Mouse (Mus musculus) right cerebral cortex, postnatal 4 days (tissue): ENCODE measurements around the gene Etv5.
"Not testable (repeated sequence)": the region's sequence is repeated elsewhere in the genome, so short reads cannot be mapped to it uniquely, and the experiment has no call there.

Source experiments
- DNase-seq: peaks from one replicate; pipeline ENCODE4 v3.0.0-alpha.2; 2022

The Etv5 gene

DNA sequence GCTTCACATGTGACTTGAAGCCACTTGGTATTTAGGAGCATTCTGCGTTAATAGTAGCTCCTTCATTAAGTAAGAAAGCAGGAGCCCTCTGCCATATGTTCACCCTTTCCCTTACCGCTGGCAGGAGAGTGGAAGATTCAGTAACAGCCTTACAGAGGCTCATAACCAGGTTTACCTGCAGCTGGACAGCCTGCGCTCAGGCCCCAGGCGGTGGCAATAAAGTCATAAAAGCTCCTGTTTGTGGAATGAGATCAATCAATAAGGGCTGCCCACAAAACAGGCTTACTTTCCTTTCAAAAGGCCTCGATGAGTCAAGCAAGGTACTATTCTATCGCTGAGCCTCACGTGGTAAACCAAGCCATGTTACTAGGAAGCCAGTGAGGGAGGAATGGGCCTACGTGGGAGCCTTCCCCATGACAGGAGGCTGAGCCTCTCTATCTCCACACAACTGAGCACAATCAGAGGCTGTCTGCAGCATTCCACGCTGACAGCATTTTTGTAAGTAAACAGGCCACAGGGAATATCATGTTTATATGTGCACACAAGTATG, 49.1 kb downstream of the Etv5 start:
- DNase-seq: no peak

DNA sequence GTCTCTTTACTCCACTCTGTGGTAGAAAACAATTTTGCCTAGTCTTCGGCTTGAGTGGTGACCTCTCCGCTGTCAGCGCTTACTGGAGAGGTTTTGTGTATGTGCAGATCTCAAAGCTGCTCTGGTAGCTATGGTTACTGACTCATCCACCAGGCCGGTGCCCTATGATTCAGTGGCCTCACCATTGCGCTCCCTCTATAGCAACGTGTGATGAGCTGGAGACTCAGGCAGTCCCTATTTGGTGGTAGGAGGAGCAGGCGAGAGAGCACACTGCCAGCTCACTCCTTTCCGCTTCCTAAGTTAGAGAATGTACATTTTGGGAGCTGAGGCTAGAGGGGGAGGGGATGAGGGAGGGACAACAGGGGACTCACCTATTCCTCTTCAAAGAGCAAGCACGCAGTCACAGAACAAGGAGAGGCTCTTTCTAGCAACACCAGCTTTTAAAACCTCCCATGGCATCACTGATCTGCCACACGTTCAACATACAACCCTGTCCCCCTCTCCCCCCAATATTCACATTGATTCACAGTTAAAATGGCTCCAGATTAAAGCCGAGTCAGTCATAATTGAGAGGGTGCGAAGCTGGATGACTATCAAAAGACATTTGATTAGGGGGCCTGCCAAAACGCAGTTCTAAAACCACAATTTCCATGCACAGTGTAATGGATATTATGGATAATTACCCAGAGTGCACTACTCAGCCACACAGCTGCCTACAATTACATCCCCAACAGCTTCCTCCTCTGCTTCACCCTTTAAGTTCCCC, 50.2 kb downstream of the Etv5 start:
- no peak for DNase-seq

- no peak for DNase-seq
Observed at GRCm38 (mm10) chr16:22387731-22388130, 51.8 kb downstream of the Etv5 start.

DNA sequence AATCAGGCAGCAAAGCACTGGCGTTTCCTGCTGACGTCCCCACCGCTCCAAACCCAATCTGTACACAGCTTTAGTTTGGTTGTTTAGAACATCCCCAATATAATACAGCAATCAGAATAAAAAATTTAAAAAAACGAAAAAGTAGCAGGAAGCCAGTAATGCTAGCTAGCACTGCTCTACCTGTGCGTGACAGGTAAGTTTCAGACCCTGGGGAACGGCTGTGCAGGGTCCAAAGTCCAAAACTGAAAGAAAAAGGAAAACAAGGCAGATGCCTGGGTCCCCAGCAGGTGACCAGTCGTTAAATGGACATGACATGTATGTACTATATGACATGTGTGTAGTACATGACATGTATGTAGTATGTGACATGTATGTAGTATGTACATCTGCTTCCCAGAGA, 57.5 kb downstream of the Etv5 start:
- DNase-seq: not testable (repeated sequence)

- DNase-seq: no peak
Observed at GRCm38 (mm10) chr16:22380981-22381380, 58.5 kb downstream of the Etv5 start.

DNA sequence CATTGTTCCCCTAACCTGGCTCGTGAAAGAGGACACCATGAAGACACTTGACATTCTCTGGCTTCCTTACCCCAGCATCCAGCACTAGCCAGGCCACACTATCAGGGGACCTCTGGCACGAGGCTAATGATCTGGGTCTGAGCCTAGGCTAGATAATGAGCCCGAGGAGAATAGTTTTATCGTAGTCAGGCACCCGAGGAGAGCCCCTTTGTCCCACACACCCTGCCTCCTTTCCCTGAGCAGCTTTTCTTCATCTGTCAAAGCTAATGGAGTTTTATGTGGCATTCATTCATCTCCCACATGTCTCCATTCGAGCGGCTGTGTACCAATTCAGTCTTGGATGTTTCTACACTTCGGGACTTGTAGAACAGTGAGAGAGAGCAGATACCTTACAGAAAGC, 59.5 kb downstream of the Etv5 start:
- no peak for DNase-seq

- no peak for DNase-seq
Observed at GRCm38 (mm10) chr16:22379342-22379741, 60.2 kb downstream of the Etv5 start.

GRCm38 (mm10) chr16:22377714-22378113, 61.8 kb downstream of the Etv5 start:
- DNase-seq: no peak

DNA sequence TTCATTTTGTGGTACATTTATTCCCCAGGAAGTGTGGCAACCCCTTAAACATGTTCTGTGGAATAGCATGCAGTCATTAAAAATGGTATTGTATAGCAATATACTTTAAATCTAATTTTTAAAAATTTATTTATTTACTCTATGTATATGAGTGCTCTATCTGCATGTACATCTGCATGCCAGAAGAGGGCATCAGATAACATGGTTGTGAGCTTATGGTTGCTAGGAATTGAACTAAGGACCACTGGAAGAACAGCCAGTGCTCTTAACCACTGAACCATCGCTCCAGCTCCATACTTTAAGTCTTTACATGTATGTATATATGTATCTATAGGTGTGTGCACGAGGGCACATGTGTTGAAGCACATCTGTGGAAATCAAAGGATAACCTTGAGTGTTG, 64.6 kb downstream of the Etv5 start:
- no peak for DNase-seq

DNA sequence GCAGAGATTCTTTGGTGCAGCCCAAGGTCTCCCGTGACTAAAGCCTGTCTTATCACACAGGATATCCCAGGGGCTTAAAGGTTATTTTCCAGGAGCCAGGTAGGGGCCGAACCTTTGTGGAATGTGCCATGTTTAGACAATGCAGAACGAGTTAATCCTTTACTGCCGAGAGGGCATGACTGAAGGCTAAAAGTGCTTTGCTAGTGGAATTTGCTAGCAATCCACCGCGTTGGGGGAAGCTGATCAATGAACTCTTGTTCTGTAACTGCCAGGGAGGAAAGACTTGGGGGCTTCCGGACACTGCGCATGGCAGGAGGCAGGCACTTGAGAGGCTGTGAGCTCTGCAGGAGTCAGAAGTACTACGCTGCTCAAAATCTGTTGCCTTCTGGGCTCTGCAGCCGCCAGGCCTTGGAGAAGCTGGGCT, 66.8 kb downstream of the Etv5 start:
- no peak for DNase-seq

DNA sequence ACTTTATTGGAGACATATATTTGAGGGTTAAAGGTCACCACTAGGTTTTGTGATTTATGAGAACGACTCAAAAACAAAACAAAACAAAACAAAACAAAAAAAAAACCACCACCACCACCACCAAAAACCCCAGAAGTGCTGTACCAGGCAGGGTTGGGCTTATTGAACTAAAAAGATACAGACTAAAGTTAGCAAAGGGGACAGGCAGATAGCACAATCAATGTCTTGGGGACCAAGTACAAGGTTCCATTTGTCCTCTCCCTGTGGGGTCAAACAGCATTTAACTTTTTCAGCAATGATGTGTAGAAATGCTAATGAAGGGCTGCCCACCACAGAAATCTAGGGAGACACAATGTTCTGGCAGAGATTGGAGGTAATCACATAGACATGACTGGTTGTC, 67.3 kb downstream of the Etv5 start:
- no peak for DNase-seq

DNA sequence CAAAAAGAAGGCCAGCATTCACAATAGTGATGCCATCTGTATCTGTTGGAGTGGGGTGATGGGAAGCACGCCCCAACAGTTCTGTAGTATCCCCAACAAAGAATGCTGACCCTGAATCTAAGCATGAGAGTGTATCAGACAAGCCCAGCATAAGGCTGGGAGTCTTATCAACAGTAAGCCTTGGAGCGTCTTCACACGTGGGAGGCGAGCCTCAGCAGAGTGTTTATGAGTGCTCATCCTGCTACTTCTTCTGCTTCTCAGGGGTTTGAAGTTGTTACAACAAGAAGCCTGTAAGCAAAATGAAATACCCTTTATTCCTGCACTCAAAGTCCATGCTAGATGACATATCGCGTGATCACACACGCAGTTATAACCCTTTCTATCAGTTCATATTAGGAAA, 72.4 kb downstream of the Etv5 start:
- no peak for DNase-seq

GRCm38 (mm10) chr16:22366040-22366439, 73.5 kb downstream of the Etv5 start:
- DNase-seq: no peak

GRCm38 (mm10) chr16:22365596-22365995, 73.9 kb downstream of the Etv5 start:
- DNase-seq: no peak

DNA sequence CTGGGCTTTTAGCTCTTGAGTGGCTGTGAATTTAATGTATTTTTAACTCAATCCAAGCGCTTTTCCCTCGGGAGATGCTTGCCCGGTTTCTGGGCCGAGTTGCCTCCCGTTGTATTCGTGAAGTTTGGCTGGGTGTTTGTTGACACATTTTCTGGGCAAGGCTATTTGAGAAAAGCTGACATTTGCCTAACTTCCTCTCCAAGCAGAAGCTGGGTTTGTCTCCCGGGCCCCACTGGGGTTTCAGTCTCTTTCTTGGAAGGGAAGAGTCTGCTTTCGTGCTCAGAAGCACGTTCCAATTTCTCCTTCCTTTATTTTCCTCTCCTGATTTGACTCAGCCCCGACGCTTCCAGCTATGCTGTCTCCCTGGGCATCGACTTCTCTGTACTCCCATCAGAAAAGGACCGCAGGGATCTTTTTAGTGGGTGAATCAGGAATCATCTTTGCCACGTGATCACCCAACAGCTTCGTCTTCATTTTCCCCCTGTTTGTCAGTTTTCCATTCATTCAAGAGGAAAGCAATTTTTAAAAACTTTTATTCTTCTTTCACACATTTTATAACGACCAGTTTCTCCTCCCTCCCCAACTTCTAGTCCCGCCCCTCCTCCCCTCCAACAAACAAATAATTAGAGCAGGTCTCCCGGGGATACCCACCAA, 80.7 kb downstream of the Etv5 start:
- DNase-seq: peak; percentile 18

DNA sequence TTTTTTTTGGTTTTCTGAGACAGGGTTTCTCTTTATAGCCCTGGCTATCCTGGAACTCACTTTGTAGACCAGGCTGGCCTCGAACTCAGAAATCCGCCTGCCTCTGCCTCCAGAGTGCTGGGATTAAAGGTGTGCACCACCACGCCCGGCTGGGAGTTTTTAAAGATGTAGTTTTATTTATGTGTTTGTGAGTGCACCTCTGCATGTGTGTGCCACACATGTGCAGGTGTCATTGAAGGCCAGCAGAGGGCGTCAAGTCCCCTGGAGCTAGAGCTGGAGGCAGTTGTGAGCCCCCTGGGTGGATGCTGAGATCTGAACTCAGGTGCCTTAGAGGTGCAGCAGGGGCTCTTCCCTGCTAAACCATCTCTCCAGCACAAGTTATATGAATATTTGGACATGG, 85.3 kb downstream of the Etv5 start:
- not testable (repeated sequence) for DNase-seq

DNA sequence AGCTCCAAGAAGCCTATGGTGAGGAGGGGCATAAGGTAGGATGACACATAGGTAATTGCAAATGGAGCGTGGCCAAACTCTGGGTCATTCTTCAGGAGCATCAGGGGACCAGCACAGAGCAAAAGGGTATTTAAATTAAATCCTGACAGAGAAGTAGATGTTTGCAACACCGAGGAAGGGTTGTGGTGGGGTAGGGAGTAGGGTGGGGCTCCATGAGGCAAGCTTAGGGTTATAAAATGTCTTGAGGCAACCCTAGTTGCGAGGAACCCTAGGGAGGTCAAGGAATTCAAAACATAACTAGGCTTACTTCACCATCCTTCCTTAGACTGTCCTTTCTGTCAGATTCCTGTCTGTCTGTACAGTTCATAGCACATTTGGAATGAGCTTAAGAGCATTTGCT, 85.9 kb downstream of the Etv5 start:
- DNase-seq: no peak

- DNase-seq: no peak
Observed at GRCm38 (mm10) chr16:22351194-22351593, 88.3 kb downstream of the Etv5 start.

DNA sequence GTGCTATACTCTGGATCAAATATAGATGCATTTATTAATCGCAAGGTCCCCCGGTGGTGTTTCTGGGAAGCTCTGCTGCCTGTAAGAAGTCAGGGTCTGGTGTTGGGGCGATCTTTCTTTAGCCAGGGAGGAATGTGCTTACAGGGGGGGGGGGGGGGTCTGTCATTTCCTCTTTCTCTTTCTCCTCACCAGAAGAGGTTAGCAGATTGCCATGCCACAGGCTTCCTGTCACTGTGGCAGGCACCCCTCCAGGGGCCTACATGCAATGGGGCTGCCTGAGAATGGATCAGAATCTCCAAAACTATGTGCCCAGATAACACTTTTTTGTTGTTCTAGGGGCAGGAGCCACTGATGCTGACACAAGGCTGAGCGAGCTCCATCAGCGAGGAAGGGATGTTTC, 89.7 kb downstream of the Etv5 start:
- no peak for DNase-seq

DNA sequence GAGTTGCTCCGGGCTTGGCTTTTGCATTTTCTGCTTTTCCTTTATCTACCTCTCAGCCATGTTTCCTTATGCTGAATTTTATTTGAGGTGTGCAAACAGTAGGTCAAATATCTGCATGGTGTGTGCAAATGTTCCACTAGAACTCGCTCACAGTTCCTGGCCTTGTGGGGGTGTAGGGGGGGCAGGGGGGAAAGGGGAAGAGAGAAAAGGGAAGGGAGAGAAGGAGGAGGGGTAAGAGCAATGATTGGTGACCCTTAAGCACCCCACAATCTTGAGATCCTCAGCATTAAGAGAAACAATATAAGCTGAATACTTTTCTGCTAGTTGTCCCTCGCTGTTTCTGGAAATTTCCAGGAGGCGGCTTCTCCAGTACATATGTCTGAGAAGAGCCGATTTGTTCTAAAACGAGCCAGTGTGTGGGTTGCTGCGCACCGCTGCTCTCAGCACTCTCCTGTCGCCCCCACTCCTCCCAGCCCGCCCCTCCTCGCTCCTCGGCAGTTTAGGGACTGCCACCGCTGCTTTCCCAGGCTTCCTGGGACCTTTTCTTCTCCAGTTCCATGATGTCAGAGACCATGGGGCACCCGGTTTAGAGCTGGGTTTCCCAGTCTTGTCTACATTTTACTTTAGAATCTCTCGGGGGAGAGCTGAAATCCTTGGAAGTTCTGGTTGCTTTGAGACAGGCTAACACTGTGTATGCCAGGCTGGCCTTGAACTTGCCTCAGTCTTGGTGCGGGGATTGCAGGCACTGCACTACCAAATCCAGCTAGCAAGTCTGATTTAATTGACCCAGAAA, 90.8 kb downstream of the Etv5 start:
- peak; percentile 5 for DNase-seq

DNA sequence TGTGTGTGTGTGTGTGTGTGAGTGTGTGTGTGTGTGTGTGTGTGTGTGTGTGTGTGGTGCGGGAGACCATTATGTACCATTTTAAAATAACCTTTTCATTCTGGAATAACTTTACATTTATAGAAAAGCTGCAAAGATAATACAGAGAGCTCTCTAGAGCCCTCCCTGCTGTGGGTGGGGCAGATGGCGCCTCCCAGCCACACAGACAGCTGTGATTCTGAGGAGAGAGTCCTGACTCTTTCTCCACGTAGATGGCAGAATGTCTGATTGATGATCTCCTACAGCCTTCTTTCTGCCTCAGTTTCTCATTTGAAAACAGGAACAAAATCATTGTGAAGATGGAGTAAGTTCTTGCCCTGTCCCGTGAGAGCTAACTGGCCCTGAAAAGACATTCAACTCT, 91.5 kb downstream of the Etv5 start:
- DNase-seq: no peak

DNA sequence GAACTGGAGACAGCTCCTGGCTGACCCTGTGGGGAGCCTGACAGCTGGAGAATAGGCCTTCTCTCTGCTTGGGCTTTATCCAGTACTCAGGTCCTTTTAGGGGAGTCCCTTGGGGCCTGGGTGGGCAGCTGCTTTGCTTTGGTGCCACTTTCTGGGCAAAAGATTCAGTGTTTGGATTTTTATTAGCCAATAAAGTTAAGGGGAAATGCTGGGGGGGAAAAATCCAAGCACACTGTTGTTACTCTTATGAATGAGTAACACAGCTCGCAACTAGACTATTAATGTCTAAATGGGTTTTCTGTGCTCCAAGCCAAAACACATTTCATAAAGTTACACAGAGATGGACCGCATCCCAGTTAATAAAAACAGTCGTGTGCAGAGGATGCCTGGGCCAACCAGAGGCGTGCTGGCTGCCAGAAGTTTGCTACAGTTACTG, 98.3 kb downstream of the Etv5 start:
- DNase-seq: no peak

DNA sequence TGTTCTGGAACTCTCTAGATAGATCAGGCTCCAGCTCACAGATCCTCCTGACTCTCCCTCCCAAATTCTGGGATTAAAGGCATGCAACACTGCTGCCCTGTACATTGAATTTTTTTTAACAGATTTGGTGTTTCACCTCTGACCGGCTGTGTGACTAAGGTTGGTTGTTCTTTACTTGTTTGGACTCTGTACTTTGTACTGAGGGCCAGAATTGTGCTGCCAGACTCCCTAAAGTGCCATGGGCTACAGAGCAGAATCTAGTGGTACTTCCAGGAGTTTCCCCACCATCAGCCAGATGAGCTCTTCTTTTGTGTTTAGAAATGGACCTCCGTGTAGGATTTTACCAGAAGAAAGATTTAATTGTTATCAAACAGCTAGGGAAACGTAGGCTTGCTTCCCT, 103.7 kb downstream of the Etv5 start:
- no peak for DNase-seq
